ENCODE assay signal across 24 mouse cellular contexts in genomic region chr10:122499306-122499705, GRCm38 (mm10). TPM values are rescaled to one million over a fixed set of nuclear protein-coding genes. Genes with fewer than 3 reads are reported as not detected.
DNase-seq lines count a peak whose midpoint lies in the region; ATAC-seq lines count a peak whose summit lies in the region.
"Had no signal": no experiment of that assay in that cellular context is flagged by ENCODE, and none has a peak within 500 bp of the region (broad histone marks: within the 10 kb centered on the region; RNA-seq: fewer than 3 reads in every experiment).

No protein-coding gene starts in this region.

- H3K27ac ChIP-seq in embryonic facial prominence, embryonic 14.5 days (replicated peaks; ENCODE audit: low read depth, low read length) = no peak overlapping the region
- no peak overlapping the region for H3K27ac ChIP-seq in embryonic facial prominence, embryonic 10.5 days (replicated peaks)
- no peak overlapping the region for H3K27ac ChIP-seq in midbrain, embryonic 14.5 days (replicated peaks; ENCODE audit: low read depth, low read length)
- H3K27ac ChIP-seq in midbrain, embryonic 10.5 days (replicated peaks) = no peak overlapping the region; the same call in 1 of the 2 replicates
- H3K27ac ChIP-seq in kidney, embryonic 16.5 days (ENCODE audit: low read length) = no peak overlapping the region
- H3K27ac ChIP-seq: embryonic facial prominence, embryonic 12.5 days; forebrain, embryonic 13.5 days; heart, embryonic 10.5 days; hindbrain, embryonic 12.5 days; intestine, embryonic 15.5 days had no signal

- 53% methylated on average over 6 of the region's 6 CpGs for whole genome bisulfite sequencing in embryonic facial prominence, embryonic 14.5 days
- WGBS in embryonic facial prominence, embryonic 10.5 days = 57% methylated on average over 6 of the region's 6 CpGs
- 6% methylated on average over 6 of the region's 6 CpGs for WGBS in midbrain, embryonic 14.5 days
- 20% methylated on average over 6 of the region's 6 CpGs for WGBS in midbrain, embryonic 10.5 days
- 59% methylated on average over 6 of the region's 6 CpGs for WGBS in kidney, embryonic 16.5 days

- H3K27me3 ChIP-seq in embryonic facial prominence, embryonic 14.5 days (replicated peaks; ENCODE audit: control insufficient read depth, insufficient read depth, low read length) = no peaks in the 10 kb centered on the region
- no peaks in the 10 kb centered on the region for H3K27me3 ChIP-seq in embryonic facial prominence, embryonic 10.5 days (replicated peaks; ENCODE audit: low read depth, poor library complexity, severe bottlenecking)
- H3K27me3 ChIP-seq in midbrain, embryonic 14.5 days (ENCODE audit: control insufficient read depth, insufficient read depth, low read length) = no peaks in the 10 kb centered on the region
- no peaks in the 10 kb centered on the region for H3K27me3 ChIP-seq in midbrain, embryonic 10.5 days (ENCODE audit: low read depth, poor library complexity, severe bottlenecking)
- H3K27me3 ChIP-seq in kidney, embryonic 16.5 days (ENCODE audit: insufficient read depth, low read length) = no peaks in the 10 kb centered on the region
- H3K27me3 ChIP-seq: embryonic facial prominence, embryonic 12.5 days; forebrain, embryonic 13.5 days; hindbrain, embryonic 12.5 days; intestine, embryonic 15.5 days; Patski had no signal

- ATAC-seq in embryonic facial prominence, embryonic 14.5 days (ENCODE audit: low read depth) = no peak
- ATAC-seq in midbrain, embryonic 14.5 days (ENCODE audit: low FRiP score, low TSS enrichment) = no peak; the same call in 1 of the 2 replicates
- peak; percentile 26 for ATAC-seq in CD4-positive, CD25-positive, alpha-beta regulatory T cell, adult 4 months
- ATAC-seq in kidney, embryonic 16.5 days (ENCODE audit: low FRiP score, low TSS enrichment) = no peak
- ATAC-seq: activated CD4-positive, CD25-positive, alpha-beta regulatory T cell, adult 4 months; forebrain, embryonic 13.5 days; intestine, embryonic 15.5 days; Patski had no signal

- peak; percentile 13 for DNase-seq in embryonic facial prominence, embryonic 14.5 days (ENCODE audit: low spot score)
- no peak for DNase-seq in embryonic facial prominence, embryonic 10.5 days (ENCODE audit: low spot score)
- peak; percentile 29 for DNase-seq in midbrain, embryonic 14.5 days
- DNase-seq in midbrain, embryonic 10.5 days (ENCODE audit: low spot score) = no peak
- DNase-seq in retina, embryonic 14.5 days (ENCODE audit: low spot score) = peak; percentile 63
- DNase-seq in MN1 (ENCODE audit: low spot score) = no peak
- DNase-seq: adrenal gland, postnatal 14 days; cerebellum, adult 18-20 months; cerebellum, adult 9-11 months; gastrocnemius, postnatal 10 days; heart, adult 18-20 months; heart, postnatal 10 days; heart, postnatal 4 days had no signal

- no peaks in the 10 kb centered on the region for H3K36me3 ChIP-seq in embryonic facial prominence, embryonic 14.5 days (ENCODE audit: control insufficient read depth, insufficient read depth, low read length)
- H3K36me3 ChIP-seq in embryonic facial prominence, embryonic 10.5 days (replicated peaks) = no peaks in the 10 kb centered on the region
- H3K36me3 ChIP-seq in midbrain, embryonic 14.5 days (ENCODE audit: control insufficient read depth, insufficient read depth, low read length) = no peaks in the 10 kb centered on the region
- no peaks in the 10 kb centered on the region for H3K36me3 ChIP-seq in midbrain, embryonic 10.5 days
- H3K36me3 ChIP-seq in kidney, embryonic 16.5 days (ENCODE audit: insufficient read depth, low read length) = no peaks in the 10 kb centered on the region
- H3K36me3 ChIP-seq: embryonic facial prominence, embryonic 12.5 days; G1E; heart, embryonic 10.5 days; hindbrain, embryonic 12.5 days; intestine, embryonic 15.5 days had no signal

- H3K4me1 ChIP-seq in embryonic facial prominence, embryonic 14.5 days (ENCODE audit: control insufficient read depth, insufficient read depth, low read length) = no peaks in the 10 kb centered on the region
- peaks cover 18% of the 10 kb centered on the region for H3K4me1 ChIP-seq in embryonic facial prominence, embryonic 10.5 days
- H3K4me1 ChIP-seq in midbrain, embryonic 14.5 days (ENCODE audit: control insufficient read depth, insufficient read depth, low read length) = peaks cover 6% of the 10 kb centered on the region
- peaks cover 29% of the 10 kb centered on the region for H3K4me1 ChIP-seq in midbrain, embryonic 10.5 days
- H3K4me1 ChIP-seq in kidney, embryonic 16.5 days (ENCODE audit: insufficient read depth, low read length) = no peaks in the 10 kb centered on the region
- H3K4me1 ChIP-seq: embryonic facial prominence, embryonic 12.5 days; heart, embryonic 10.5 days; intestine, embryonic 15.5 days had no signal

- no peak overlapping the region for H3K9ac ChIP-seq in embryonic facial prominence, embryonic 14.5 days (ENCODE audit: low read depth, low read length)
- H3K9ac ChIP-seq in midbrain, embryonic 14.5 days (replicated peaks; ENCODE audit: low read length) = no peak overlapping the region
- H3K9ac ChIP-seq in kidney, embryonic 16.5 days (replicated peaks; ENCODE audit: low read length) = no peak overlapping the region
- H3K9ac ChIP-seq: embryonic facial prominence, embryonic 12.5 days; forebrain, embryonic 13.5 days; hindbrain, embryonic 12.5 days; intestine, embryonic 15.5 days had no signal

- no peak overlapping the region for H3K4me3 ChIP-seq in embryonic facial prominence, embryonic 14.5 days (ENCODE audit: low read depth, low read length)
- H3K4me3 ChIP-seq in embryonic facial prominence, embryonic 10.5 days = no peak overlapping the region
- H3K4me3 ChIP-seq in midbrain, embryonic 14.5 days (replicated peaks; ENCODE audit: low read depth, low read length) = no peak overlapping the region
- H3K4me3 ChIP-seq in midbrain, embryonic 10.5 days = no peak overlapping the region
- no peak overlapping the region for H3K4me3 ChIP-seq in kidney, embryonic 16.5 days (ENCODE audit: low read length)
- H3K4me3 ChIP-seq: embryonic facial prominence, embryonic 12.5 days; forebrain, embryonic 13.5 days; heart, embryonic 10.5 days; hindbrain, embryonic 12.5 days; intestine, embryonic 15.5 days had no signal

- H3K4me2 ChIP-seq in embryonic facial prominence, embryonic 14.5 days (ENCODE audit: low read depth, low read length) = no peak overlapping the region
- no peak overlapping the region for H3K4me2 ChIP-seq in midbrain, embryonic 14.5 days (ENCODE audit: low read length)
- no peak overlapping the region for H3K4me2 ChIP-seq in kidney, embryonic 16.5 days (replicated peaks; ENCODE audit: low read depth, low read length)
- H3K4me2 ChIP-seq: embryonic facial prominence, embryonic 12.5 days; forebrain, embryonic 13.5 days; hindbrain, embryonic 12.5 days; intestine, embryonic 15.5 days had no signal

- H3K9me3 ChIP-seq in embryonic facial prominence, embryonic 14.5 days (ENCODE audit: control insufficient read depth, low read length) = no peaks in the 10 kb centered on the region
- H3K9me3 ChIP-seq in embryonic facial prominence, embryonic 10.5 days = no peaks in the 10 kb centered on the region
- H3K9me3 ChIP-seq in midbrain, embryonic 14.5 days (ENCODE audit: control insufficient read depth, low read length) = no peaks in the 10 kb centered on the region
- H3K9me3 ChIP-seq in midbrain, embryonic 10.5 days (replicated peaks) = no peaks in the 10 kb centered on the region
- H3K9me3 ChIP-seq in kidney, embryonic 16.5 days (ENCODE audit: low read length) = no peaks in the 10 kb centered on the region
- H3K9me3 ChIP-seq: embryonic facial prominence, embryonic 12.5 days; forebrain, embryonic 13.5 days; heart, embryonic 10.5 days; hindbrain, embryonic 12.5 days; intestine, embryonic 15.5 days had no signal

RNA-seq across cellular contexts. Expression of gene Avpr1a, which starts 51.0 kb away (rescaled TPM):
- polyA plus RNA-seq in embryonic facial prominence, embryonic 14.5 days (2014; fragmentation: Nextera tagmentation; extraction: Ambion mirVana) = 3.6 and 4.0 TPM in 2 replicates
- polyA plus RNA-seq in embryonic facial prominence, embryonic 10.5 days (2016; fragmentation: Nextera tagmentation; extraction: Ambion mirVana) = 0.16 and 0.34 TPM in 2 replicates
- 1.1 and 1.4 TPM in 2 replicates for polyA plus RNA-seq in midbrain, embryonic 14.5 days (2014; fragmentation: Nextera tagmentation; extraction: Ambion mirVana)
- 0.06 and 0.25 TPM in 2 replicates for polyA plus RNA-seq in midbrain, embryonic 10.5 days (2016; fragmentation: Nextera tagmentation; extraction: Ambion mirVana)
- polyA plus RNA-seq in CD4-positive, CD25-positive, alpha-beta regulatory T cell, adult 4 months (2017; shearing (Covaris generic)) = not detected
- polyA plus RNA-seq in kidney, embryonic 16.5 days (2015; fragmentation: Nextera tagmentation; extraction: Ambion mirVana) = 3.4 and 4.3 TPM in 2 replicates
- polyA plus RNA-seq: activated CD4-positive, CD25-positive, alpha-beta regulatory T cell, adult 4 months; G1E; heart, embryonic 14.5 days had no signal

Comparison
In these comparisons a context has a peak if more than half of its experiments do, and no peak if none do; other contexts are left out.
1. DNase-seq: peak in embryonic facial prominence, embryonic 14.5 days (single experiment), midbrain, embryonic 14.5 days (single experiment) and retina, embryonic 14.5 days (single experiment); none in embryonic facial prominence, embryonic 10.5 days (single experiment), midbrain, embryonic 10.5 days (single experiment) and MN1 (single experiment).